Mouse (Mus musculus) C2C12 (cell line): ENCODE results near the gene Pfdn4. TPM values are rescaled to one million over a fixed set of nuclear protein-coding genes. Genes with fewer than 3 reads are reported as not detected.
A peak's percentile ranks its signal among the peaks of the same experiment; 100 is the strongest.

Experiments
- H3K27me3 ChIP-seq: one replicate; pipeline ENCODE4 v1.6.1; 2011; ENCODE audit not compliant: control insufficient read depth, insufficient read depth, insufficient read length
- H3K36me3 ChIP-seq: one replicate; pipeline ENCODE4 v1.6.1; 2011; ENCODE audit not compliant: control insufficient read depth, insufficient read depth
- H3K4me3 ChIP-seq: one replicate; pipeline ENCODE4 v1.5.1; 2011; ENCODE audit warnings: mild to moderate bottlenecking, control low read depth; ENCODE audit not compliant: poor library complexity, insufficient read depth, severe bottlenecking
- H3K79me2 ChIP-seq: one replicate; pipeline ENCODE4 v1.6.1; 2011; ENCODE audit not compliant: control insufficient read depth, insufficient read depth
- H3K79me3 ChIP-seq: one replicate; pipeline ENCODE4 v1.6.1; 2011; ENCODE audit warnings: low read depth, control low read depth
- H3ac ChIP-seq: one replicate; pipeline ENCODE3; 2011; ENCODE audit warnings: low read depth; ENCODE audit not compliant: control insufficient read depth, insufficient read length
- CEBPB ChIP-seq: IDR thresholded peaks from one replicate; pipeline ENCODE4 v1.6.1; 2011; ENCODE audit warnings: low read depth, mild to moderate bottlenecking, control low read depth, moderate library complexity
- CTCF ChIP-seq: IDR thresholded peaks from one replicate; pipeline ENCODE4 v1.5.1; 2011; ENCODE audit not compliant: control insufficient read depth, insufficient read depth, insufficient read length
- FOSL1 ChIP-seq: IDR thresholded peaks from one replicate; pipeline ENCODE4 v1.8.0; 2011; ENCODE audit warnings: mild to moderate bottlenecking, low read length; ENCODE audit not compliant: poor library complexity, insufficient read depth, severe bottlenecking
- MAX ChIP-seq: IDR thresholded peaks from one replicate; pipeline ENCODE4 v1.6.1; 2011; ENCODE audit warnings: mild to moderate bottlenecking, control low read depth
- MYOD1 ChIP-seq: IDR thresholded peaks from one replicate; pipeline ENCODE4 v1.6.1; 2011; ENCODE audit warnings: low read depth; ENCODE audit not compliant: control insufficient read depth, insufficient read length
- MYOG ChIP-seq: IDR thresholded peaks from one replicate; pipeline ENCODE4 v1.6.1; 2011; ENCODE audit not compliant: control insufficient read depth, insufficient read length; ENCODE audit errors: extremely low read depth
- USF1 ChIP-seq: IDR thresholded peaks from one replicate; pipeline ENCODE4 v1.6.1; 2011; ENCODE audit warnings: low read depth, mild to moderate bottlenecking, control low read depth, moderate library complexity
- polyA plus RNA-seq: library from polyadenylated mRNA; unstranded; fragments of >200 nt; fragmentation: generic; extraction: Trizol; gene quantifications from one replicate; pipeline ENCODE4 v1.2.1, GENCODE M21; 2012; ENCODE audit warnings: missing spikeins

Gene Pfdn4
- polyA plus RNA-seq, 1 experiment = 42.9 TPM

- H3K36me3 ChIP-seq = peaks cover 43% of the 10 kb centered on the region
- no peak overlapping the region for H3K4me3 ChIP-seq
- no peak overlapping the region for H3ac ChIP-seq
- TF ChIP-seq FOSL1 = no peak
- no peak for TF ChIP-seq USF1
- no peak for TF ChIP-seq MYOG
- peak; percentile 25 for TF ChIP-seq CTCF
- TF ChIP-seq MAX = no peak
- no peak for TF ChIP-seq CEBPB
- TF ChIP-seq MYOD1 = no peak
- H3K79me3 ChIP-seq = peaks cover 3% of the 10 kb centered on the region
- no peaks in the 10 kb centered on the region for H3K27me3 ChIP-seq
- peaks cover 10% of the 10 kb centered on the region for H3K79me2 ChIP-seq
Observed at GRCm38 (mm10) chr2:170520321-170520971, 24.2 kb downstream of the Pfdn4 start.

- Histone ChIP-seq H3K4me3 (no peak overlapping the region), H3K79me3 (no peaks in the 10 kb centered on the region), H3K27me3 (no peaks in the 10 kb centered on the region), H3K79me2 (no peaks in the 10 kb centered on the region), H3ac (no peak overlapping the region), H3K36me3 (no peaks in the 10 kb centered on the region)
- TF ChIP-seq USF1 (no peak), FOSL1 (no peak), CEBPB (no peak), MYOD1 (no peak), MYOG (no peak), CTCF (no peak), MAX (no peak)
Observed at GRCm38 (mm10) chr2:170526513-170526912, 30.3 kb downstream of the Pfdn4 start.

- TF ChIP-seq MAX (no peak), FOSL1 (no peak), MYOG (no peak)
- no peak overlapping the region for H3K4me3 ChIP-seq
- H3K79me2 ChIP-seq = no peaks in the 10 kb centered on the region
- H3K36me3 ChIP-seq = no peaks in the 10 kb centered on the region
- no peak overlapping the region for H3ac ChIP-seq
- no peaks in the 10 kb centered on the region for H3K79me3 ChIP-seq
- H3K27me3 ChIP-seq = no peaks in the 10 kb centered on the region
Observed at GRCm38 (mm10) chr2:170528061-170528460, 31.8 kb downstream of the Pfdn4 start.

GRCm38 (mm10) chr2:170529766-170530165 is 33.5 kb downstream of the Pfdn4 start:
- Histone ChIP-seq H3K79me3 (no peaks in the 10 kb centered on the region), H3K36me3 (no peaks in the 10 kb centered on the region), H3K4me3 (no peak overlapping the region), H3ac (no peak overlapping the region), H3K27me3 (no peaks in the 10 kb centered on the region), H3K79me2 (no peaks in the 10 kb centered on the region)
- TF ChIP-seq USF1 = no peak
- TF ChIP-seq CEBPB = peak; percentile 30

- H3K79me3 ChIP-seq = no peaks in the 10 kb centered on the region
- H3K36me3 ChIP-seq = no peaks in the 10 kb centered on the region
- TF ChIP-seq USF1 (no peak), FOSL1 (no peak), MYOD1 (no peak), CTCF (no peak), MYOG (no peak), MAX (no peak), CEBPB (no peak)
- H3K27me3 ChIP-seq = no peaks in the 10 kb centered on the region
- no peak overlapping the region for H3K4me3 ChIP-seq
- H3K79me2 ChIP-seq = no peaks in the 10 kb centered on the region
- H3ac ChIP-seq = no peak overlapping the region
Observed at GRCm38 (mm10) chr2:170530256-170530655, 34.0 kb downstream of the Pfdn4 start.

GRCm38 (mm10) chr2:170534116-170534802 is 38.0 kb downstream of the Pfdn4 start:
- no peaks in the 10 kb centered on the region for H3K79me2 ChIP-seq
- H3K4me3 ChIP-seq = no peak overlapping the region
- H3K36me3 ChIP-seq = no peaks in the 10 kb centered on the region
- H3ac ChIP-seq = no peak overlapping the region
- TF ChIP-seq CTCF (no peak), CEBPB (no peak), MYOG (no peak), USF1 (no peak), FOSL1 (no peak), MYOD1 (no peak), MAX (no peak)
- H3K79me3 ChIP-seq = no peaks in the 10 kb centered on the region
- H3K27me3 ChIP-seq = no peaks in the 10 kb centered on the region
